Mouse (Mus musculus) limb, embryonic 14.5 days (tissue): ENCODE measurements at regions not wholly inside any gene's neighbourhood (a gene's known extent, or its start where the extent isn't known, plus 50 kb on each side); places are given as distances from the start of the nearest gene placed in this dataset.

Experiments
- ATAC-seq: fragments of 200-750 bp; cut with Nextera tagmentation; 2 replicates; pipeline ENCODE4 v1.8.0; 2017; ENCODE audit warnings: low read depth, moderate number of reproducible peaks, moderate TSS enrichment; ENCODE audit not compliant: low FRiP score
- DNase-seq: peaks from one replicate; pipeline ENCODE4 v3.0.0-alpha.2; 2015; ENCODE audit warnings: low spot score
- H3K27ac ChIP-seq: fragments of 300-500 bp; sonication (generic); replicated peaks from 2 replicates; pipeline ENCODE4 v1.5.1; 2014; ENCODE audit warnings: low read depth, mild to moderate bottlenecking, low read length, moderate library complexity, mixed read lengths
- H3K27me3 ChIP-seq: fragments of 300-500 bp; sonication (generic); 2 replicates; pipeline ENCODE4 v1.6.1; 2014; ENCODE audit warnings: low read length, mixed read lengths; ENCODE audit not compliant: control insufficient read depth, insufficient read depth
- H3K36me3 ChIP-seq: fragments of 300-500 bp; sonication (generic); 2 replicates; pipeline ENCODE4 v1.6.1; 2014; ENCODE audit warnings: mild to moderate bottlenecking, low read length, moderate library complexity, mixed read lengths; ENCODE audit not compliant: control insufficient read depth, insufficient read depth
- H3K4me1 ChIP-seq: fragments of 300-500 bp; sonication (generic); 2 replicates; pipeline ENCODE4 v1.6.1; 2014; ENCODE audit warnings: antibody characterized with exemption, low read length, mixed read lengths; ENCODE audit not compliant: control insufficient read depth, insufficient read depth
- H3K4me2 ChIP-seq: fragments of 300-500 bp; sonication (generic); replicated peaks from 2 replicates; pipeline ENCODE4 v1.6.1; 2014; ENCODE audit warnings: low read depth, mild to moderate bottlenecking, low read length, moderate library complexity; ENCODE audit not compliant: severe bottlenecking
- H3K4me3 ChIP-seq: fragments of 300-500 bp; sonication (generic); replicated peaks from 2 replicates; pipeline ENCODE4 v1.5.1; 2014; ENCODE audit warnings: low read length
- H3K9ac ChIP-seq: fragments of 300-500 bp; sonication (generic); 2 replicates; pipeline ENCODE4 v1.6.1; 2014; ENCODE audit warnings: mild to moderate bottlenecking, low read depth, low read length, moderate library complexity; ENCODE audit not compliant: severe bottlenecking
- H3K9me3 ChIP-seq: fragments of 300-500 bp; sonication (generic); 2 replicates; pipeline ENCODE4 v1.6.1; 2016; ENCODE audit warnings: low read length; ENCODE audit not compliant: control insufficient read depth
- POLR2A ChIP-seq: fragments of 200-500 bp; IDR thresholded peaks from 2 replicates; pipeline ENCODE4 v1.8.0; 2012; ENCODE audit warnings: inconsistent platforms, mild to moderate bottlenecking, moderate library complexity, borderline replicate concordance; ENCODE audit not compliant: insufficient read depth, insufficient read length; ENCODE audit errors: extremely low read depth
- WGBS: fragments of 180-500 bp; shearing (Covaris S2); extraction: QIAGEN DNeasy Blood & Tissue Kit; methylation state at CpG from one replicate; pipeline ENCODE4 v1.1.7; 2014; 5-methylcytosine and 5-hydroxymethylcytosine counted together

DNA sequence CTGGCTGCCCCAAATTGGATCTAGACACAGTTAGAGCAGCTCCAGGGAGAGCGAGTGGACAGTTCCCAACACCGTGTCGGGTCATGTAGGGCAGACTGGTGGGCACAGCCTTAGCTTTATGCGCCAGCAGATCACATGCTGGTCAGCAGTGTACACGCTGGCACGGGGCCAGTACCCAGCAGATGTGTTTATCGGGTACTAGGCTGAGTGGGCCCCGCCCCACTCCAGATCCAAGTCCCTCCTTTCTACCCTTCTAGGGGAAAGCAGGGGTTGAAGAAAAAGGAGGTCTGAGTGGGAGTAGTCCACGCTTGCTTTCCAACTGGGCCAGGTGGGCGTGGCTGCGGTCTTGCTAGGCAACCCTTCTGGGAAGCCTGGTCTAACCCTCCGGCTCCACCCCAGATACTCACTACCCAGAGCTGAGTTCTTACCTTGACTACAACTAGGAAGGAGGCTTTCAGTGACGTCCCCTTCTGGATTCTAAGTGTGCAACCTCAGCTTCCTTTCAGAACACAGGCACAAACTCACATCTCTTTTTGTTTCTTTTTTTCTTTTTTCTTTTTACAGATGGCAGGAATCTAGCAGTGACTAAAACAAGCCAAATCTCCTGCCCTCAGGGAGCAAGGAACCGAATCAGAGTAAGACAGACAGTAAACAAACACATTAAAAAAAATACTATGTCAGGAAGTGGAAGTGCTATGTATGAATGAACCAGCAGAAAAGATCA is 59.6 kb downstream of the Irf2bpl start:
- DNase-seq = peak; percentile 86
- Histone ChIP-seq H3K4me1 (peaks cover 41% of the 10 kb centered on the region), H3K4me3 (no peak overlapping the region)

DNA sequence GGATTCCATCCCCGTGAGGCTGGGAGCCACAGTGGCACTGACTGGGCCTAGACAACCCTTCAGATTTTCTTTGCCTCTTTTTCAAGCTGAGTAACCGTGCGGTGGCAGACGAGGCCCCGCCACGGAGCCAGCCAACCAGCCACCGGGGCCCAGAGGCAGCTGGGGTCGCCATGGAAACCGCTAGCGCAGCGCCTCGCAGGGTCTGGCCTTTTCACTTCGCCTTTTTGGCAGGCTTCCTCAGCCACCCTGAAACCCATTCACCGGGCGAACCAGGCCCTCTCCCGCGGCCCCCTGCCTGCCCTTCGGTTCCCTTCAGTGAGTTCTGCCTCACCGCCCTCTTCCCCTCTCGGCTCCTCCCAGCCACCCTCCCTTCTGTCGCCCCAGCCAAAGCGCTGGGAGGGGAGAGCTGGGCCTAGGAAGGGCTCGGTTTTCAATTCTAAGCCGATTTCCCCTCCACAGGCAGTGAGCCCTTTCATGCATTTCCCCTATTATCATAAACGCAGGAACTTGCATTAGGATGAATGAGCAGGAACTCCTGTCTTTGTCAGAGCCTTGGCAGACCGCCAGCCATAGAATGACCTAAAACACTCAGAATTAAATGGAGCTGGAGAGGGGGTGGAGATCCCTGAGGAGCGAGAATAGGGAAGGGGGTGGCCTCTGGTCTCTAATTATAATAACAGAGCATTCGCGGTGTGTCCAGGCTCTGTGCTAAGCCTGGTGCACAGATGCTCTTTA is 60.6 kb downstream of the Irf2bpl start:
- peak overlapping the region; percentile 91 for H3K27ac ChIP-seq
- 1% methylated on average over 28 of the region's 29 CpGs for WGBS
- TF ChIP-seq POLR2A = no peak

More for the DNA sequence above, 59.6 kb downstream of the Irf2bpl start:
- peak; percentile 28 for ATAC-seq
- H3K9me3 ChIP-seq = no peaks in the 10 kb centered on the region
- H3K9ac ChIP-seq = no peak overlapping the region
- TF ChIP-seq POLR2A = no peak
- H3K27me3 ChIP-seq = no peaks in the 10 kb centered on the region
- WGBS = 6% methylated on average over 14 of the region's 14 CpGs
- H3K36me3 ChIP-seq = no peaks in the 10 kb centered on the region
- H3K4me2 ChIP-seq = peak overlapping the region; percentile 42
- peak overlapping the region; percentile 91 for H3K27ac ChIP-seq

DNA sequence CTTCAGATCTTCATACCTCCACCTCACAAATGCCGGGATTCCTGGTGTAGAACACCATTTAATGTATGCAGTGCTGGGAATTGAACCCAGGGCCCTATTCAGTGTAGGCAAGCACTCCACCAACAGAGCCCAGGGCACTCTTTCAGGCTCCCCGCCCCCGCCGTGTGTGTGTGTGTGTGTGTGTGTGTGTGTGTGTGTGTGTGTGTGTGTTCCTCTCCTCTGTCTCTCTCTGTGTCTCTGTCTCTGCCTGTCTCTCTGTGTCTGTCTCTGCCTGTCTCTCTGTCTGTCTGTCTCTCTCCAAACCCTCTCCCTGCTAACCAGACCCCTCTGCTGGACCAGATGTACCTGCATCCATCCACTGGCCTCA is 61.1 kb downstream of the Irf2bpl start:
- H3K4me1 ChIP-seq = peaks cover 43% of the 10 kb centered on the region

More for the DNA sequence above, 60.6 kb downstream of the Irf2bpl start:
- Histone ChIP-seq H3K36me3 (no peaks in the 10 kb centered on the region), H3K9me3 (no peaks in the 10 kb centered on the region), H3K27me3 (no peaks in the 10 kb centered on the region), H3K4me2 (peak overlapping the region; percentile 42), H3K9ac (peak overlapping the region; percentile 48), H3K4me3 (peak overlapping the region; percentile 22), H3K4me1 (peaks cover 40% of the 10 kb centered on the region)
- DNase-seq (peak; percentile 95), ATAC-seq (peak; percentile 89)

DNA sequence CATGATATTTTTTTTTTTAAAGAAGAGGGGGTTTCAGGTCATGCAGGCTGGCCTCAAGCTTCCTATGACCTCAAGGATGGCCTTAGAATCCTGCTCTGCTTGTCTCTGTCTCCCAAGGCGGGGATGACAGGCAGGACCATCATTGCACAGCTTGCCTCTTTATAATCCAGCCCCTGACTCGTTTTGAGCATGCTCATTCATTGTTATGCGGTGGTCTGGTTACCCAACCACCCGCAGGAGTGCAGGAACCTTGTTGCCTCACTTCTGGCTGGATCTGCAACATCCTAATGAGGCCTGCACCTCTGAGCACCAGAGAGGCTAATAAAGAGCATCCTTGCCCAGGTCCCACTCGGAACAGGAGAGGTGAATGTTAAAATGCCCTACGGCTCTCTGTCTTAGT is 63.4 kb downstream of the Irf2bpl start:
- H3K36me3 ChIP-seq = no peaks in the 10 kb centered on the region
- H3K27me3 ChIP-seq = no peaks in the 10 kb centered on the region
- ATAC-seq (no peak), DNase-seq (no peak)
- H3K4me2 ChIP-seq = no peak overlapping the region
- H3K4me1 ChIP-seq = peaks cover 51% of the 10 kb centered on the region
- 52% methylated on average over 6 of the region's 6 CpGs for WGBS
- H3K9me3 ChIP-seq = no peaks in the 10 kb centered on the region
- TF ChIP-seq POLR2A = no peak
- no peak overlapping the region for H3K4me3 ChIP-seq
- H3K27ac ChIP-seq = no peak overlapping the region
- no peak overlapping the region for H3K9ac ChIP-seq

More for the DNA sequence above, 61.1 kb downstream of the Irf2bpl start:
- Histone ChIP-seq H3K27ac (peak overlapping the region; percentile 91), H3K4me3 (peak overlapping the region; percentile 22), H3K27me3 (no peaks in the 10 kb centered on the region), H3K9me3 (no peaks in the 10 kb centered on the region), H3K9ac (peak overlapping the region; percentile 48), H3K36me3 (no peaks in the 10 kb centered on the region), H3K4me2 (peak overlapping the region; percentile 42)
- DNase-seq (no peak), ATAC-seq (no peak)
- WGBS = 44% methylated on average over 3 of the region's 4 CpGs
- TF ChIP-seq POLR2A = no peak

DNA sequence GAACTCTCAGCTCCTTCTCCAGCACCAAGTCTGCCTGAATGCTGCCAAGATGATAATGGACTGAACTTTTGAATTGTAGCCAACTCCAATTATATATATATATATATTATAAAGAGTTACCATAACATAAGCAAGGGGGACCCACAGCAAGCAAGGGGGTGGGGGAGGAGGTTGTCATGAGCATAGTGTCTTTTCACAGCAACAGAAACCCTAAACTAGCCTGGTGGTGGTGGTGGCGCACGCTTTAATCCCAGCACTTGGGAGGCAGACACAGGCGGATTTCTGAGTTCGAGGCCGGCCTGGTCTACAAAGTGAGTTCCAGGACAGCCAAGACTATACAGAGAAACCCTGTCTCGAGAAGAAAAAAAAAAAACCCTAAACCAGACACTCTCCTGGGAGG is 65.0 kb downstream of the Irf2bpl start:
- no peak for TF ChIP-seq POLR2A
- no peak overlapping the region for H3K4me3 ChIP-seq
- no peaks in the 10 kb centered on the region for H3K36me3 ChIP-seq
- H3K9ac ChIP-seq = no peak overlapping the region
- H3K4me1 ChIP-seq = peaks cover 38% of the 10 kb centered on the region
- DNase-seq = no peak
- H3K27me3 ChIP-seq = no peaks in the 10 kb centered on the region
- H3K4me2 ChIP-seq = no peak overlapping the region
- no peak overlapping the region for H3K27ac ChIP-seq
- WGBS = 85% methylated on average over 6 of the region's 6 CpGs
- ATAC-seq = no peak
- no peaks in the 10 kb centered on the region for H3K9me3 ChIP-seq
